In the genomic region with DNA sequence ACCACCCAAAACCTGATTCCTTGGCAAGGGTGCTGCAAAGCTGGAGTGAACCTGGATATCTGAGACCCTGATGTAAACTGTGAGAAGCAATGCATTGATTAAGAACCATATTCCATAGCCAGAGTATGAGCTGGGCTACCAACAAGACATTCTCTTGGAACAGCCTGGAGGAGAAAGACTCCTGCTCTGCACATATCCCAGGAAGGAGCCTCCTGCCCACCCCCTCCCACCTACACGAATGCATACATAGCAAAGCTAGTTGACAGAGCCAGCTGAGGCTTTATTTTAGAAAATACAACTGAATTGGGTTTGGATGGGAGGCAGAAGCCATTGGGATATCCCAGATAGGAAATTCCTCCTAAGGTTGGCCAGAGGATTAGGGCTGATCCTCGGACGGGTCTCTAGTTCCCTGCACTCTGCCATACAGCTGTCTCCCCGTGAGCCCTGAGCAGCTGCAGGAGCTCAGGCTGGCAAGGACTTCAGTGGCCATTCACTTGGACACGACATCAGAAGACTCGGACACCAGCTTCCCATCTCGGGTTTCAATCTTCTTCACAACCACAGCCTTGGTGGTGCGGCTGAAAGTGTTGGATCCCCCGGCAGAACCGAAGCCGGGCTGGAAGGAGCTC, we compare ENCODE assay signal across 24 mouse cellular contexts. TPM values are rescaled to one million over a fixed set of nuclear protein-coding genes. Genes with fewer than 3 reads are reported as not detected.
DNase-seq lines count a peak whose midpoint lies in the region; ATAC-seq and TF ChIP-seq lines count a peak whose summit lies in the region.
"Not testable (repeated sequence)": the region's sequence is repeated elsewhere in the genome, so short reads cannot be mapped to it uniquely, and the experiment has no call there.
"Had no signal": no experiment of that assay in that cellular context is flagged by ENCODE, and none has a peak within 500 bp of the region (broad histone marks: within the 10 kb centered on the region; RNA-seq: fewer than 3 reads in every experiment).

No protein-coding gene starts in this region.

- H3K9ac ChIP-seq in embryonic facial prominence, embryonic 14.5 days (ENCODE audit: low read depth, low read length); limb, embryonic 13.5 days; stomach, embryonic 15.5 days: not testable (repeated sequence)

- not testable (repeated sequence) for DNase-seq in embryonic facial prominence, embryonic 14.5 days (ENCODE audit: low spot score)
- DNase-seq in gastrocnemius, postnatal 25 days: peak; percentile 27
- DNase-seq in telencephalon, adult 2 months (ENCODE audit: low read depth, low spot score): peak; percentile 33

- peak; percentile 67; the same call in 1 of the 2 replicates for ATAC-seq in embryonic facial prominence, embryonic 14.5 days (ENCODE audit: low read depth)
- ATAC-seq in limb, embryonic 13.5 days (ENCODE audit: low FRiP score, low read depth): peak; percentile 80
- ATAC-seq in stomach, embryonic 15.5 days (ENCODE audit: insufficient read depth, low FRiP score, low read depth): not testable (repeated sequence)

- H3K4me3 ChIP-seq in embryonic facial prominence, embryonic 14.5 days (ENCODE audit: low read depth, low read length); limb, embryonic 13.5 days; myocyte; stomach, embryonic 15.5 days (replicated peaks): not testable (repeated sequence)

- H3K27me3 ChIP-seq in embryonic facial prominence, embryonic 14.5 days (replicated peaks; ENCODE audit: control insufficient read depth, insufficient read depth, low read length); limb, embryonic 13.5 days; myocyte (ENCODE audit: control insufficient read depth, insufficient read depth, insufficient read length); stomach, embryonic 15.5 days (replicated peaks): not testable (repeated sequence)

- H3K27ac ChIP-seq in embryonic facial prominence, embryonic 14.5 days (replicated peaks; ENCODE audit: low read depth, low read length); limb, embryonic 13.5 days: not testable (repeated sequence)
- H3K27ac ChIP-seq in stomach, embryonic 15.5 days: peak overlapping the region; percentile 66; the same call in 1 of the 2 replicates

- not testable (repeated sequence) for H3K4me2 ChIP-seq in embryonic facial prominence, embryonic 14.5 days (ENCODE audit: low read depth, low read length); limb, embryonic 13.5 days (replicated peaks); stomach, embryonic 15.5 days
- H3K4me2 ChIP-seq in myocyte (ENCODE audit: low read depth): peak overlapping the region; percentile 50

- not testable (repeated sequence) for H3ac ChIP-seq in myocyte (ENCODE audit: control insufficient read depth, insufficient read length)

- not testable (repeated sequence) for TF ChIP-seq POLR2A in myocyte (IDR thresholded peaks at IDR 0.05; ENCODE audit: insufficient read length, low read depth)

- H3K36me3 ChIP-seq in embryonic facial prominence, embryonic 14.5 days (ENCODE audit: control insufficient read depth, insufficient read depth, low read length); limb, embryonic 13.5 days; myocyte (ENCODE audit: control insufficient read depth, insufficient read depth); stomach, embryonic 15.5 days: not testable (repeated sequence)

- not testable (repeated sequence) for H3K9me3 ChIP-seq in embryonic facial prominence, embryonic 14.5 days (ENCODE audit: control insufficient read depth, low read length); limb, embryonic 13.5 days; stomach, embryonic 15.5 days

- H3K79me2 ChIP-seq in myocyte (ENCODE audit: control insufficient read depth, insufficient read depth): not testable (repeated sequence)

- WGBS in embryonic facial prominence, embryonic 14.5 days: 80% methylated on average over 9 of the region's 11 CpGs
- WGBS in limb, embryonic 13.5 days: 72% methylated on average over 11 of the region's 11 CpGs
- WGBS in stomach, embryonic 15.5 days: 73% methylated on average over 11 of the region's 11 CpGs

- not testable (repeated sequence) for H3K4me1 ChIP-seq in embryonic facial prominence, embryonic 14.5 days (ENCODE audit: control insufficient read depth, insufficient read depth, low read length); limb, embryonic 13.5 days; stomach, embryonic 15.5 days

TF ChIP-seq in myocyte, 11 proteins besides CTCF, POLR2A, EP300 and RAD21:
- peak; percentile 66 for TF ChIP-seq TCF12 (IDR thresholded peaks at IDR 0.05; ENCODE audit: insufficient read depth, poor library complexity, severe bottlenecking)
- peak; percentile 60 to 79 (median 69) for TF ChIP-seq MYOG (IDR thresholded peaks at IDR 0.05; ENCODE audit: control insufficient read depth in 1 of 3, insufficient read depth in 1 of 3, insufficient read length in 2 of 3, low read depth in 2 of 3)
- TF ChIP-seq TCF3 (IDR thresholded peaks at IDR 0.05; ENCODE audit: insufficient read length, low read depth): peak; percentile 19
- TF ChIP-seq MYOD1 (IDR thresholded peaks at IDR 0.05; ENCODE audit: control insufficient read depth in 1 of 3, insufficient read length in 2 of 3, low read depth in 2 of 3): peak; percentile 61 to 86 (median 67)

RNA-seq across cellular contexts. Expression of a gene that starts 7.7 kb away (rescaled TPM):
- 69.1 and 105 TPM in 2 replicates for polyA plus RNA-seq in embryonic facial prominence, embryonic 14.5 days (2014; fragmentation: Nextera tagmentation; extraction: Ambion mirVana)
- under 1 TPM; 0.13 to 0.19 TPM for total RNA-seq in gastrocnemius, postnatal 25 days (2021)
- polyA plus RNA-seq in limb, embryonic 13.5 days (2015; fragmentation: Nextera tagmentation; extraction: Ambion mirVana): 7.3 and 7.8 TPM in 2 replicates
- 0.16 TPM for polyA plus RNA-seq in myocyte (2012; fragmentation: generic; extraction: Trizol)
- 916 and 929 TPM in 2 replicates for polyA plus RNA-seq in stomach, embryonic 15.5 days (2015; fragmentation: Nextera tagmentation; extraction: Ambion mirVana)
- total RNA-seq: CH12.LX; common myeloid progenitor, adult 5-6 weeks; G1E had no signal
- polyA plus RNA-seq: G1E had no signal

RNA-seq across cellular contexts. Expression of a gene that starts 31.4 kb away (rescaled TPM):
- polyA plus RNA-seq in embryonic facial prominence, embryonic 14.5 days (2014; fragmentation: Nextera tagmentation; extraction: Ambion mirVana): 61.0 and 70.0 TPM in 2 replicates
- total RNA-seq in gastrocnemius, postnatal 25 days (2021): under 1 TPM; 0.18 to 0.29 TPM
- polyA plus RNA-seq in limb, embryonic 13.5 days (2015; fragmentation: Nextera tagmentation; extraction: Ambion mirVana): 20.9 and 21.2 TPM in 2 replicates
- not detected for polyA plus RNA-seq in myocyte (2012; fragmentation: generic; extraction: Trizol)
- polyA plus RNA-seq in stomach, embryonic 15.5 days (2015; fragmentation: Nextera tagmentation; extraction: Ambion mirVana): 448 and 512 TPM in 2 replicates
- total RNA-seq: G1E had no signal
- polyA plus RNA-seq: G1E had no signal

RNA-seq across cellular contexts. Expression of a gene that starts 42.5 kb away (rescaled TPM):
- 0.25 and 1.7 TPM in 2 replicates for polyA plus RNA-seq in embryonic facial prominence, embryonic 14.5 days (2014; fragmentation: Nextera tagmentation; extraction: Ambion mirVana)
- total RNA-seq in gastrocnemius, postnatal 25 days (2021): not detected
- 0.06 TPM in 1 of 2 replicates, not detected in the other for polyA plus RNA-seq in limb, embryonic 13.5 days (2015; fragmentation: Nextera tagmentation; extraction: Ambion mirVana)
- polyA plus RNA-seq in myocyte (2012; fragmentation: generic; extraction: Trizol): not detected
- polyA plus RNA-seq in stomach, embryonic 15.5 days (2015; fragmentation: Nextera tagmentation; extraction: Ambion mirVana): 2.3 and 5.7 TPM in 2 replicates
- total RNA-seq: adrenal gland, adult 18-20 months; adrenal gland, postnatal 36 days; CH12.LX; common myeloid progenitor, adult 5-6 weeks; gastrocnemius, adult 18-20 months; gastrocnemius, postnatal 14 days; heart, postnatal 10 days; heart, postnatal 36 days had no signal
- polyA plus RNA-seq: cerebellum, adult 2 months; embryonic facial prominence, embryonic 12.5 days; forebrain, embryonic 12.5 days; forebrain, embryonic 15.5 days; G1E; heart, embryonic 12.5 days; hindbrain, embryonic 10.5 days; hindbrain, embryonic 13.5 days had no signal

RNA-seq across cellular contexts. Expression of a gene that starts 56.4 kb away (rescaled TPM):
- 8.9 and 9.2 TPM in 2 replicates for polyA plus RNA-seq in embryonic facial prominence, embryonic 14.5 days (2014; fragmentation: Nextera tagmentation; extraction: Ambion mirVana)
- total RNA-seq in gastrocnemius, postnatal 25 days (2021): under 1 TPM in 1 of 2 experiments, not detected in 1; 0.13 TPM
- polyA plus RNA-seq in limb, embryonic 13.5 days (2015; fragmentation: Nextera tagmentation; extraction: Ambion mirVana): 0.15 and 0.20 TPM in 2 replicates
- polyA plus RNA-seq in myocyte (2012; fragmentation: generic; extraction: Trizol): 0.04 TPM
- 1.2 and 1.6 TPM in 2 replicates for polyA plus RNA-seq in stomach, embryonic 15.5 days (2015; fragmentation: Nextera tagmentation; extraction: Ambion mirVana)
- total RNA-seq: CH12.LX; common myeloid progenitor, adult 5-6 weeks; G1E; gastrocnemius, postnatal 14 days; heart, adult 18-20 months; heart, postnatal 36 days had no signal
- polyA plus RNA-seq: cerebellum, adult 2 months; erythroblast, embryonic 14.5 days; G1E had no signal

Comparison
In these comparisons a context has a peak if more than half of its experiments do, and no peak if none do; other contexts are left out.
1. RNA of a gene that starts 31.4 kb away (polyA plus RNA-seq): 448 to 512 TPM in stomach, embryonic 15.5 days, 61.0 to 70.0 TPM in embryonic facial prominence, embryonic 14.5 days and 20.9 to 21.2 TPM in limb, embryonic 13.5 days; not detected in myocyte (single experiment); every median in the first group is over 10 times any median in the second.